Mouse (Mus musculus): ENCODE data around the gene 5730455P16Rik. TPM values are rescaled to one million over a fixed set of nuclear protein-coding genes. Genes with fewer than 3 reads are reported as not detected.
A peak's percentile ranks its signal among the peaks of the same experiment; 100 is the strongest.
"Not testable (repeated sequence)": the region's sequence is repeated elsewhere in the genome, so short reads cannot be mapped to it uniquely, and the experiment has no call there.

The 5730455P16Rik gene
- total RNA-seq (2021): 10 to 100 TPM; 50.1 to 53.0 TPM

DNA sequence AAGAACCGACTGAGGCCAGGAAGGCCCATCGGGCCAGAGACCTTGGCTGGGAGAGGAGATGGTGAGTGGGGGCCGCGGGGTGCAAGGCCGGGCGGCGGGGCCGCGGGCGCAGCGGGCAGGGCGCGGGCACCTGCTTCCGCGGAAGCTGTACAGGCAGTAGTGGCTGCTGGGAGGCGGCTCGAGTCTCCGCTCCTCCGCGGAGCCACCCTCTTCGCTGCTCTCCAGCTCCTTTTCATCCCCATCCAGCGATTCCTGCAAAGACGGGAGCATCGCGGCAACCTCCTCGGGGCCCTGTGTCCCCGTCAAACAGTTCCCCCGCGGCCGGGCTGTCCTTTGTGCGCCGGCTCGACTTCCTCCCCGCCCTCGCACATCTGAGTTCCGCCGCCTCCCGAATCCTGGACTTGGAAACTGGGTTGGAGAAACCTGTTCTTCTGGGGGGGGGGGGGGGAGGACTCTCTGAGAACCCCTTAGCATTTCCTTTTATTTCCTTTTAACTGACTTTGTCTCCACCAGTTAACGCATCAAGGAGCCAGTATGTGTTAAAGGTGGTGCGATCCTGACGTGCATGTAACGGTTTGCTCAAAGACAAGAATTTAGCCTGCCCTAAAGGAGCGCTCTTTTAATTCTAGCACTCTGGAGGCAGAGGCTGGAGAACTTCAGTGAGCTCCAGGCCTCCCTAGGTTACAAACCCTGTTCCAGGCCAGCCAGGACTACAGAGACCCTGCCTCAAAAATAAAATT, at the start of gene 5730455P16Rik:
Gene 5730455P16Rik (minus strand): TSS at position 323 of the 740 bp plus-strand sequence.
- DNase-seq: peak; percentile 83 to 85

DNA sequence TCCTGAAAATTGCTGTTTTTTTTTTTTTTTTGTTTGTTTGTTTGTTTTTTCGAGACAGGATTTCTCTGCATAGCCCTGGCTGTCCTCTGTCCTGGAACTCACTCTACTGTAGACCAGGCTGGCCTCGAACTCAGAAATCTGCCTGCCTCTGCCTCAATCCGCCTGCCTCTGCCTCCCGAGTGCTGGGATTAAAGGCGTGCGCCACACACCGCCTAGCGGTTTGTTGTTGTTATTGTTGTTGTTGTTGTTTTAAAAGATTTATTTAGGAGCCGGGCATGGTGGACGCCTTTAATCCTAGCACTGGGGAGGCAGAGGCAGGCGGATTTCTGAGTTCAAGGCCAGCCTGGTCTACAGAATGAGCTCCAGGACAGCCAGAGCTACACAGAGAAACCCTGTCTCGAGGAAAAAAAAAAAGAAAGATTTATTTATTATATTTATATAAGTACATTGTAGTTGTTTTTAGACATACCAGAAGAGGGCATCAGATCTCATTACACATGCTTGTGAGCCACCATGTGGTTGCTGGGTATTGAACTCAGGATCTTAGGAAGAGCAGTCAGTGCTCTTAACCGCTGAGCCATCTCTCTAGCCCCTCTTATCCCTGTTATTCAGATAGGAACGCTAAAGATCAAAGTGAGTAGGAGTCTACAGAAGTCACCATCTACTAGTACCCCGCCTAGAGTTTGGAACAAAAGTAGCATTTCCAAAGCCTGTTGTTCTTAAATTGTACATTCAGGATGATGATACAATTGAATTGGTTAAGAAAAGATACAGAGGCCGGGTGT, 48.4 kb upstream of the 5730455P16Rik start:
- not testable (repeated sequence) for DNase-seq

DNA sequence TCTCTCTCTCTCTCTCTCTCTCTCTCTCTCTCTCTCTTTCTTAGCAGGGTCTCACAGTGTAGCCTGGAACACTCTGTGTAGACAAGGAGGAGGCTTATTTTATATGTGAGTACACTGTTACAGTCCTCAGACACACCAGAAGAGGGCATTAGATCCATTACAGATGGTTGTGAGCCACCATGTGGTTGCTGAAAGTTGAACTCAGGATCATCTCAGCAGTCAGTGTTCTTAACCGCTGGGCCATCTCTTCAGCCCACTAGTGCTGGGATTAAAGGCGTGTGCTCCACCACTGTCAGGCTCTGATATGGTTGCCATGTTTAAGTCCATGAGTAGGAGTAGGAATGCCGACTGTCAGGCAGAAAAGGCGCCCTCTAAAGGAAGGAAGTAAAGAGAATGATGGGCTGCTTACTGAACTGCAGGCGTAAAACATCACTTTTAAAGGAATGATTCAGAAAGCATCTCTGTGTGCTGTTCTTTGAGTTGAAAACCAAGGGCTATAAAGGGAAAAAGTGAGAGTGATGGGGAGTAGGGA, 47.5 kb upstream of the 5730455P16Rik start:
- no peak for DNase-seq

DNA sequence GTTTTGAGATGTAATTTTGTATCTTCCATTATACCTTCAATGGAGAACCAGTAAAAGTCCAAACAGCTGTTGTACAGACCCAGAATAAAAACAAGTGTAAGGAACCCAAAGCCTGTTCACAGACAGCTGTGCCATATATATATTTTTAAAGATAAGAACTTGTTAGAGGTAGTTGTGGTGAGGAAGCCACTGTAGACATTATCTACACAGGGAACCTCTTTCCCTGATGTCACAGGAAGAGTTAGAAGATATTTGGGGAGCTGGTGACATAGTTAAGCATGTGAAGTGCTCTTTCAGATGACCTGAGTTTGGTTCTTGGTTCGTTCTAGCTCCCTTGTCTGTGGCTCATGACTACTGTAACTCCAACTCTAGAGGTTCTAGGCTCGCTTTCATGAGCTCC, 46.9 kb upstream of the 5730455P16Rik start:
- no peak for DNase-seq

DNA sequence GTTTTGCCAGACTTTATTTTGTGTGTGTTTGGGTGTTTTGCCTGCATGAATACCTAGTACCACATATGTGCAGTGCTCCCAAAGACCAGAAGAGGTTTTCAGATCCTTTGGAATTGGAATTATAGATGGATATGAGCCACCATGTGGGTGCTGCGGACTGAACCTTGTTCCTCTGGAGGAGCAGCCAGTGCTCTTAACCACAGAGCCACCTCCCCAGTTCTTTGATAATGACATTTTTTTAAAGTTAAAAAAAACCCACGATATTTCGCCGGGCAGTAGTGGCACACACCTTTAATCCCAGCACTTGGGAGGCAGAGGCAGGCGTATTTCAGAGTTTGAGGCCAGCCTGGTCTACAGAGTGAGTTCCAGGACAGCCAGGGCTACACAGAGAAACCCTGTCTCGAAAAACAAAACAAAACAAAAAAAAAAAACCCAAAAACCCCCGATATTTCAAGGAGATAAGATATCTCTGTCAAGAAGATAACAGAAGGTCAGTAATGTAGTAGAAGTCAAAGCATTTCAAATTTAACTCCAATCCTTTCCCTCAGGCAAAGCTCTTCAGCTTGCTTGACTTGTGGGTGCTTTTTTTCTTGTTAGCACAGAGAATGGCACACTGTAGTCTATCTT, 43.7 kb upstream of the 5730455P16Rik start:
- DNase-seq: no peak

GRCm38 (mm10) chr11:80420202-80420984, 42.6 kb upstream of the 5730455P16Rik start:
- DNase-seq: no peak

- no peak for DNase-seq
These were observed 41.9 kb upstream of the 5730455P16Rik start for GRCm38 (mm10) chr11:80419743-80420142.

DNA sequence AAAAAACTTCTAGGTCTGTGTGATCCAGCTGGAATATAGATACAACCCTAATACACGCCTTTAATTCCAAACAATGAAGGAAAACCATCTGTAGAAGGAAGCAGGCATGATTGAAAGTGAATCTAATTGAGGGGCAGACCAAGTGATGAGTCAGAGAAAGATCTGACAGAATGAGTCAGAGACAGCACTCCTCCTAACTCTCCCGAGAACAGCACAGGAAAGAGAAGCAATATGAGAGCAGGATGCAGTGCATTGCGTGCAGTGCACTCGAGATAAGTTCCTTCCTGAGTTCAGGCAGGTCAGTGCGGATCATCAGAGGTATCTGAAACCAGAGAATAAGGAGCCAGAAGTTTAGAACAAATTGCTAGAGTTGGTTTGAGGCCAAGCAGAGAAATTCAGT, 39.3 kb upstream of the 5730455P16Rik start:
- DNase-seq: no peak

DNA sequence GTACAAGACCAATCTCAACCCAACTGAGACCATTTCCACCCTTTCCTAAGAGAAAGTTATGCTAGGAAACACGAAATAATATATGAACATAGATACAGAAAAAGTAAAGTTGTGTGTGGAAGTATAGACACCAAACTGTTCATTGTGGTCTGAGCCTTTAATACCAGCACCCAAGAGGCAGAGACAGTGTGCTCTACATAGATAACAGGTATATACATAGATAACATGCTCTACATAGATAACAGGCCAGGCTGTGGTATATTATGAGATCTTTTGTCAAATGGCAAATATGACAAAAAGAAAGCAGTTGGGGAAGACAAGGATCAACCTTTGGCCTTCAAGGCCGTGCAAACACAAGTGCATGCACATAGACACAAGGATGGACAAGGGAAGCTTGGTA, 32.5 kb upstream of the 5730455P16Rik start:
- DNase-seq: no peak

DNA sequence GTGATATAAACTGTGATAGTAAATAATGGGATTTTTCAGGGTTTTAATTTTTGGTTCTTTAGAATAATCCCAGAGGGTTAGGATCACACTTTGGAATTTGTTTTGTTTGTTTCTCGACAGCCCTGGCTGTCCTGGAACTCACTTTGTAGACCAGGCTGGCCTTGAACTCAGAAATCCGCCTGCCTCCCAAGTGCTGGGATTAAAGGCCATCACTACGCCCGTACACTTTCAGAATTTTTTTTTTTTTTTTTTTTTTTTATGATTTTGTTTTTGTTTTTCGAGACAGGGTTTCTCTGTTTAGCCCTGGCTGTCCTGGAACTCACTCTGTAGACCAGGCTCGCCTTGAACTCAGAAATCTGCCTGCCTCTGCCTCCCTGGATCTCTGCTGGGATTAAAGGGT, 30.0 kb upstream of the 5730455P16Rik start:
- not testable (repeated sequence) for DNase-seq

- no peak for DNase-seq
These were observed 18.8 kb upstream of the 5730455P16Rik start for GRCm38 (mm10) chr11:80396617-80397016.

- DNase-seq: no peak
These were observed 18.1 kb upstream of the 5730455P16Rik start for GRCm38 (mm10) chr11:80395930-80396329.

- DNase-seq: no peak
These were observed 13.7 kb upstream of the 5730455P16Rik start for GRCm38 (mm10) chr11:80391407-80392120.

- no peak for DNase-seq
These were observed 12.1 kb upstream of the 5730455P16Rik start for GRCm38 (mm10) chr11:80389885-80390284.

- no peak for DNase-seq
These were observed 9.0 kb upstream of the 5730455P16Rik start for GRCm38 (mm10) chr11:80386790-80387189.

DNA sequence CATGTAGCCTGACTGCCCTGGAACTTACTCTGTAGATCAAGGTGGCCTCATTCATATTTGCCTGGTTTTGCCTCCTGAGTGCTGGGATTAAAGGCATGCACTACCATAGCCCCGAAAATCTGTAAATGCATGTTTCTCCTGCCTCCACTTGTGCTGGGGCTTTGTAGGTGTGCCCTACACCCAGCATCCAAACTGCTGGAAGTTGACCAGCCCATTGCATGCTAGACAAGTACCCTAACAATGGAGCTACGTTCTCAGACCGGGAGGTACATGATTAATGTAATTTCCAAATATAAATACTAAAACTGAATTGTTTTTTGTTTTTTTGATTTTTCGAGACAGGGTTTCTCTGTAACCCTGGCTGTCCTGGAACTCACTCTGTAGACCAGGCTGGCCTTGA, 7.2 kb upstream of the 5730455P16Rik start:
- no peak for DNase-seq

- no peak for DNase-seq
These were observed 6.6 kb upstream of the 5730455P16Rik start for GRCm38 (mm10) chr11:80384461-80384860.

DNA sequence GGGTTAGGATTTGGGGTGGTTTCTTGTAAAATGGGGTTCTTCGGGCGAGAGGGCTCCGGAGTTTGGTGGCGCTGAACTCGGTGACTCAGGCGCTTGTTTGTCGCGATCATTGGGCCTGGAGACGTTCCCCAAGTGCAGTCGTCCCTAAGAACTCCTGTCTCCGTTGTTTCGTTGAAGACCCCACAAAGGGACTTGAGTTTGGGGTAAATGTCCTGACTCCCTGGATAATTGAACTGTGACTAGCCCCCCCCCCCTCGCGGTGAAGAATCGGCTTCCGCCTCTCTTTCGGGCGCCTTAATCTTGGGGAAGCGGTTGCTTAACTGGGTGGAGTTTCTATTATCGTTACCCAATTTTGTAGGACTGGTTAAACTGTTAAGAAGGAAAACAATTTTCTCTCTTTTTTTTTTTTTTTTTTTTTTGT, 5.8 kb upstream of the 5730455P16Rik start:
- peak in 1 of 2 experiments; percentile 22 for DNase-seq

DNA sequence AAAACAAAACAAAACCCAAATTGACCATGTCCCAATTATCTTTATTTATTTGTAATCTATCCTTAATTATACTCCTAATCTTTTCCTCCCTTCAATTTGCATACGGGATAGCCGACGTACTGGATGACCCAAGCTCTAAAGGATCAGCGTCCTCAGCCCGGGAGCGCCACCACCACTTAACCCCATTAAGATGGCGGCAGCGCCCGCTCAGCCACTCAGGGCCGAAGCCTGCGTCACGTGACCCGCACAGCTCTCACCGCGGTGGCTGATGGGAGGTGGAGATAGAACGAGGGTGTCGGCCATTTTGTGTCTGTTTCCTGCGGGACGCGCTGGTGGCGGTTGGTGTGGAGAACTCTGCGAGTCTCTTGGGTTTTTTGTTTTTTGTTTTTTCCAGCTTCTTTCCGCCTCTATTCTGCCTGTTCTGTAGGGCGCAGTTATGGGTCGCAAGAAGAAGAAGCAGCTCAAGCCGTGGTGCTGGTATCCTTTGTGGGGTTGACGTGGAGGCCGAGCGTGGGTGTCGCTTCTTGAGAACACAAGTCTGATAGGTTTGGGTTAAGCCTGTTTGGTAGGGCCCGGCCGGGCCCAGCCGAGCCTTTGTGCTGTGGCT, 5.3 kb upstream of the 5730455P16Rik start, which contains the start of gene Zfp207:
Gene Zfp207 (plus strand): TSS at position 261 of the 607 bp plus-strand sequence.
- DNase-seq: peak; percentile 96

GRCm38 (mm10) chr11:80382626-80383018, 4.8 kb upstream of the 5730455P16Rik start:
- DNase-seq: peak in 1 of 2 experiments; percentile 21

- not testable (repeated sequence) for DNase-seq
These were observed 1.4 kb upstream of the 5730455P16Rik start for GRCm38 (mm10) chr11:80379184-80379583.
